Mouse (Mus musculus): ENCODE measurements around the gene Krt16.

GRCm38 (mm10) chr11:100262058-100262980 is 13.6 kb upstream of the Krt16 start:
- TF ChIP-seq POLR2A (IDR thresholded peaks at IDR 0.05; ENCODE audit: borderline replicate concordance, extremely low read depth, insufficient read depth, insufficient read length, poor library complexity, severe bottlenecking), result no peak
- no peak for TF ChIP-seq CTCF (IDR thresholded peaks at IDR 0.05; ENCODE audit: borderline replicate concordance, extremely low read depth, insufficient read depth, insufficient read length)

Data from brain, embryonic 14.5 days (tissue).